7 mouse cellular contexts compared by ENCODE assay signal in the genomic region with DNA sequence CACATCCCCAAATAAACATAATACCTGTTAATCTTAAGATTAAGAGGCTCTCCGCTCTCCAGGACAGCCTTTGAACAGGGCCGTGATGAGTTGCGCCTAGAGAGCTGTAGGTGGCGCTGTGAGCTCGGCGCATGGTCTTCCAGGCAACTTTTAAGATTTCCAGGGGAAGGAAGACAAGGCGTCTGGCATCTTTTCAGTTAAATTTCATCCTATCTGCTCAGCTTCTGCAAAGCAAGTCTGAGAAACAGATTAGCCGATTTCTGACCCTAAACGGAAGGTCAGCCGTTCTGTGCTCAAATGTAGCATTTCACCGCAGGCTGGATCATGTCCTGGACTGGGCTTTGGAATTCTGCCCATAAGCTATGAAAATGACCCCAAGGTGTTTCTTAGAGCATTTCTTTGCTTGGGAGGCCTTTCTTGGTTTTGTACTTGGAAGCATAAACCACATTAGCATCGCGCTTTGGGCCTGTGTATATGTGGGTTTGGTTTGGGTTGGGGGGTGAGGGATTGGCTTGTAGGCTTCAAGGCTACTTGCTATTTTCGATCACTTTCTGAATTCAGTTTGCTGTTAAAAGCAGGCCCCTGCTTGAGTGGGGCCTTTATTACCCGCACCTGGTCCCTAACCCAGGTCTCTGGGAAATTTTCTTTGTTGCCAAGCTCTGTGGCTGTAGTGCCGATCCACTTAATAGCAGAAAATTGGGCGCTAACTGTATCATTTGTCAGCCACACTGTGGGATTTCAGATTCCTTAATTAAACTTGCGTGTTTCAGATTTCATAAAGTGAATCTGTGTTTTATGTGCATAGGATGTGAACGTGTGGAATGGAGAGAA.
A peak's percentile ranks its signal among the peaks of the same experiment; 100 is the strongest.
DNase-seq lines count a peak whose midpoint lies in the region; ATAC-seq and TF ChIP-seq lines count a peak whose summit lies in the region.

No protein-coding gene starts in this region.

- H3K36me3 ChIP-seq in forebrain, embryonic 15.5 days: no peaks in the 10 kb centered on the region
- no peaks in the 10 kb centered on the region for H3K36me3 ChIP-seq in hindbrain, embryonic 15.5 days

- POLR2A ChIA-PET in Patski (lab: Charles Lee): no interaction called here

- peaks cover 18% of the 10 kb centered on the region for H3K27me3 ChIP-seq in Patski
- H3K27me3 ChIP-seq in forebrain, embryonic 15.5 days: no peaks in the 10 kb centered on the region
- no peaks in the 10 kb centered on the region for H3K27me3 ChIP-seq in hindbrain, embryonic 15.5 days

- peak; percentile 92 for TF ChIP-seq CTCF in Patski (IDR thresholded peaks at IDR 0.05)

- DNase-seq in Patski (ENCODE audit: low read depth, low spot score): peak; percentile 30
- peak; percentile 9 for DNase-seq in cerebellum, adult 11 months
- DNase-seq in layer of hippocampus, postnatal 36 days: peak; percentile 39 to 47
- peak; percentile 71 for DNase-seq in right cerebral cortex, postnatal 4 days

- ATAC-seq in Patski: peak; percentile 69
- peak; percentile 82 for ATAC-seq in forebrain, embryonic 15.5 days (replicated peaks)
- ATAC-seq in hindbrain, embryonic 15.5 days (ENCODE audit: low FRiP score, low read depth): peak; percentile 80; the same call in 1 of the 2 replicates
- peak; percentile 88 for ATAC-seq in megakaryocyte progenitor cell, adult 5-6 weeks (replicated peaks; ENCODE audit: poor library complexity)

- peaks cover 7% of the 10 kb centered on the region for H3K4me1 ChIP-seq in forebrain, embryonic 15.5 days
- H3K4me1 ChIP-seq in hindbrain, embryonic 15.5 days (replicated peaks): peaks cover 12% of the 10 kb centered on the region

- in situ Hi-C loops in Patski (cut with MboI; ENCODE audit: low pct_unique_long_range_greater_than_20kb): no loop called here

- H3K27ac ChIP-seq in forebrain, embryonic 15.5 days (replicated peaks): no peak overlapping the region
- peak overlapping the region; percentile 65 for H3K27ac ChIP-seq in hindbrain, embryonic 15.5 days (replicated peaks)

- 31% methylated on average over 19 of the region's 19 CpGs for WGBS in forebrain, embryonic 15.5 days
- WGBS in hindbrain, embryonic 15.5 days: 40% methylated on average over 19 of the region's 19 CpGs

- no peak overlapping the region for H3K9ac ChIP-seq in forebrain, embryonic 15.5 days (replicated peaks)
- H3K9ac ChIP-seq in hindbrain, embryonic 15.5 days: no peak overlapping the region

- H3K9me3 ChIP-seq in forebrain, embryonic 15.5 days: no peaks in the 10 kb centered on the region
- no peaks in the 10 kb centered on the region for H3K9me3 ChIP-seq in hindbrain, embryonic 15.5 days

- CTCF ChIA-PET in Patski (lab: Charles Lee): interaction anchor here (0.8 to 1.5 kb wide), 6 partner anchors 9 to 44 kb away, joined by 3 to 4 read pairs (median 3); no protein-coding TSS in a partner anchor

- no peak overlapping the region for H3K4me3 ChIP-seq in forebrain, embryonic 15.5 days
- H3K4me3 ChIP-seq in hindbrain, embryonic 15.5 days: no peak overlapping the region

- peak overlapping the region; percentile 22 for H3K4me2 ChIP-seq in forebrain, embryonic 15.5 days (replicated peaks)
- peak overlapping the region; percentile 34 for H3K4me2 ChIP-seq in hindbrain, embryonic 15.5 days

Comparison
In these comparisons a context has a peak if more than half of its experiments do, and no peak if none do; other contexts are left out.
1. DNase-seq: peak in every context shown above with its lines; median percentile 71 in right cerebral cortex, postnatal 4 days; 43 in layer of hippocampus, postnatal 36 days; 30 in Patski; 9 in cerebellum, adult 11 months.